Mouse (Mus musculus) G1E-ER4 (cell line): ENCODE measurements around the gene Usp1. TPM values are rescaled to one million over a fixed set of nuclear protein-coding genes. Genes with fewer than 3 reads are reported as not detected.

ENCODE experiments used
- GATA1 ChIP-seq: IDR thresholded peaks from one replicate; pipeline ENCODE4 v1.8.0; 2012; ENCODE audit warnings: low read length, inconsistent platforms
- polyA plus RNA-seq: library from polyadenylated mRNA; stranded (reverse); fragments of >175 nt; gene quantifications from 2 replicates; pipeline ENCODE4 v1.2.3, GENCODE M21; 2012

Usp1 gene
- polyA plus RNA-seq, 1 experiment = 836 TPM

DNA sequence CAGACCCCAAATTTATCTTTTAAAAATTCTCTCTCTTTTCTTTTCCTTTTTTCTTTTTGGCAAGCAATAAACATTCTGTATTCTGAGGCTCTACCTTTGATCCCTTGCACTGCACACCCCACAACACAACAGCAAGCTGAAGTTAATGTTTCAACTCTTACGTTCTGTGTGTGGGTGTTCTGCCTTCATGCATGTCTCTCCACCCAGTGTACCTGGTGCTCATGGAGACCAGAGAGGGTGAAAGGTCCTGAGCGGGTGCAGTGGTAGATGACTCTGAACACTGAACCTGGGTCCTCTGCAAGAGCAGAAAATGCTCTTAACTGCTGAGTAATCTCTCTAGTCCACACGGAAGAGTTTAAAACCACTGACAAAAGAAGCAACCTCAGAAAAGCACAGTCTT is 36.6 kb downstream of the Usp1 start:
- no peak for TF ChIP-seq GATA1

DNA sequence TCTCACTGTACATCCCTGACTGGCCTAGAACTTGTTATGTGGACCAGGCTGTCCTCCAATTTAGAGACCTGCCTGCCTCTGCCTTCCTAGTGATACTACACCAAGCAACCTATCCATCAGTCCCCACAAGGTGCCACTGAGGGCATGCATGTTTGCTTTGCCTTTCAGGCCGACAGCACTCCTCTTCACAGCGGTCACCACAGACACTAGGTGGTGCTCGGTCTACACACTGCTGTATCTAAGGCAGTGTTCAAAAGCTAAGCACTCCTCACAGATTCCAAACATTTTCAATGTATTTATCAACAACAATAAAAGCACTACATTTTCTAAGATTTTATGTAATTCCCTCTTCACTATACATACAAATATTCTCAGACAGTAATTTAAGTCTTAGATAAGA is 46.3 kb downstream of the Usp1 start:
- TF ChIP-seq GATA1 = no peak

DNA sequence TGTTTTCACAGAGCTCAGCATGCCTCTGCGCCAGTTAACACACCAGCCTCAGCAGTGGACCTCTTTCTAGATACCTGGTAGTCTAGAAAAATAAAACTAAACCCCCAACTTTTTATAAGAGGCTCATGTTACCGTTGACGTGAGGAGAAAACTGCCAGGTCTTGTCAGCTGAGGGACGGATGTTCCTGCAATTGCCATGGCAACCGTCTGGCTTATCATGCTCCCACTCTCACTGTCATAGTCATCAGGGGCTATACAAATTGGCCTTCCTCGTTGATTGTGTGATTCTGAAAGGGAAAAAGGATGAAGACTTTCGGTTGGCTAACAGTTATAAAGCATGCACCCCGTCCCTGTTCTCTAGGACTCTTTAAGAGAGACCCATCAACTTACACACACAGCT is 52.1 kb downstream of the Usp1 start:
- no peak for TF ChIP-seq GATA1

DNA sequence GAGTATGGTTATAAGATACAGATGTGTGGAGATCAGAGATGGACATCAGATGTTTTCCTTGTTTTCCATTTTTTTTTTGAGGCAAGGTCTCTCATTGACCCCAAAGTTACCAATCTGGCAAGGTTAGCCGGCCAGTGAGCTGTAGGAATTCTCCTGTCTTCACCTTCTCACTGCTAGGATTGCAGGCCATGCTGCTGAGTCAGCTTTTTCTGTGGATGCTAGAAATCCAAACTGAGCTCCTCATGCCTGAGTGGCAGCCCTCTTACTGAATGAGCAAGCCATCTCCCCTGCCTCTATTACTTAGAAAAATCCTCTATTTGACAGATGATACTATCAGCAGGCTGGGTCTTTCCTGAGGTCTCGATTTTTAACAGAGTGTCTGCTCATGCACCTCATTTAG is 55.1 kb downstream of the Usp1 start:
- no peak for TF ChIP-seq GATA1

DNA sequence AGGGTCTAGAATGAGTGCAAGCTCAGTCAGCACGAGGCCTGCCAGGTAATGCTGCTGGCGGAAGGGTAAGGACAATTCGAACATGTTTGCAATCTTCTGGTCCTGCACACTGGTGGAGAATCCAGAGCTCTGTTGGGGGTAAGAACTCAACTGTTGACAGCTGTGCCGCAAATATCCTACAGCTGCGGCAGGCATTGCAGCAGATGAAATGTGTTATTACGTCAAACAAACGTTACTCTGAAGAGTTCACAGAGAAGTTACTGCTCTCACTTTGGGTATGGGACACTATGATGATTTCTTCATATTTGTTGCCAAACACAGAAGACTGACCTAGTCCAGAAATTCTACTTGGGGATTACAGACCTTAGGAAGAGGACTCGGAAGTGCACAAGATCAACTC is 61.1 kb downstream of the Usp1 start:
- no peak for TF ChIP-seq GATA1

Other genes with a start within 250 kb of the Usp1 start
- not detected in 2 replicates for gene L1td1, start 197.1 kb upstream of the Usp1 start, polyA plus RNA-seq
- gene Kank4, start 106.3 kb upstream of the Usp1 start, polyA plus RNA-seq = not detected in 2 replicates
- gene I0C0044D17Rik, start 100.0 kb upstream of the Usp1 start, polyA plus RNA-seq = not detected in 2 replicates
- gene Angptl3, start 107.1 kb downstream of the Usp1 start, polyA plus RNA-seq = not detected in 2 replicates
- not detected in 2 replicates for gene Dock7, start 197.1 kb downstream of the Usp1 start, polyA plus RNA-seq